ENCODE assay signal across 16 mouse cellular contexts in genomic region chr3:103682473-103682872, GRCm38 (mm10). TPM values are rescaled to one million over a fixed set of nuclear protein-coding genes. Genes with fewer than 3 reads are reported as not detected.
DNase-seq lines count a peak whose midpoint lies in the region; ATAC-seq and TF ChIP-seq lines count a peak whose summit lies in the region.
"Had no signal": no experiment of that assay in that cellular context is flagged by ENCODE, and none has a peak within 500 bp of the region (broad histone marks: within the 10 kb centered on the region; RNA-seq: fewer than 3 reads in every experiment).

No protein-coding gene starts in this region.

- WGBS in liver, postnatal 0 days (ENCODE audit: insufficient replicate concordance), result 52% methylated on average over 4 of the region's 4 CpGs

- no peak for ATAC-seq in liver, postnatal 0 days
- ATAC-seq: intestine, embryonic 16.5 days had no signal

- no peak overlapping the region for H3K4me2 ChIP-seq in liver, postnatal 0 days (ENCODE audit: low read depth, low read length)

- no peaks in the 10 kb centered on the region for H3K36me3 ChIP-seq in ES-Bruce4 (ENCODE audit: control insufficient read depth, insufficient read depth, low read length, poor library complexity, severe bottlenecking)
- no peaks in the 10 kb centered on the region for H3K36me3 ChIP-seq in liver, postnatal 0 days (replicated peaks; ENCODE audit: insufficient read depth, low read length)

- H3K9ac ChIP-seq in ES-Bruce4 (ENCODE audit: low read depth, poor library complexity, severe bottlenecking), result no peak overlapping the region
- no peak overlapping the region for H3K9ac ChIP-seq in liver, postnatal 0 days (replicated peaks)

- TF ChIP-seq EP300 in ES-Bruce4 (IDR thresholded peaks at IDR 0.05; ENCODE audit: insufficient read depth, low read depth, low read length), result 0 out of 2 replicates have a peak, but pooled peaks have one; percentile 26
- TF ChIP-seq EP300 in liver, postnatal 0 days (IDR thresholded peaks at IDR 0.05; ENCODE audit: low read depth), result no peak

- no peak for TF ChIP-seq POLR2A in ES-Bruce4 (IDR thresholded peaks at IDR 0.05; ENCODE audit: insufficient read depth, low read length)

- no peaks in the 10 kb centered on the region for H3K27me3 ChIP-seq in ES-Bruce4 (ENCODE audit: control insufficient read depth, insufficient read depth, low read length, poor library complexity, severe bottlenecking)
- 0 out of 2 replicates have a peak, but pooled peaks cover 3% of the 10 kb centered on the region for H3K27me3 ChIP-seq in liver, postnatal 0 days (ENCODE audit: insufficient read depth, low read length)

- H3K27ac ChIP-seq in ES-Bruce4 (ENCODE audit: insufficient read depth, low read length), result peak overlapping the region; percentile 21; the same call in 1 of the 2 replicates
- H3K27ac ChIP-seq in liver, postnatal 0 days (ENCODE audit: low read depth), result no peak overlapping the region

- no peak overlapping the region for H3K4me3 ChIP-seq in ES-Bruce4 (ENCODE audit: low read depth, low read length)
- no peak overlapping the region for H3K4me3 ChIP-seq in liver, postnatal 0 days (ENCODE audit: low read depth, low read length)

- DNase-seq in embryo, embryonic 10 days (ENCODE audit: low spot score), result peak; percentile 43
- DNase-seq in embryo, embryonic 11 days, result no peak
- DNase-seq in left cerebral cortex, adult 18-20 months (ENCODE audit: low spot score in 2 of 2), result peak; percentile 31 to 34
- no peak for DNase-seq in left cerebral cortex, adult 11 months (ENCODE audit: low spot score)
- DNase-seq in brain, adult 2 months (ENCODE audit: low read depth, low spot score), result peak; percentile 87
- DNase-seq in retina, postnatal 1 day, result no peak
- DNase-seq in liver, postnatal 0 days, result no peak
- DNase-seq: B cell, adult 2 months; gastrocnemius, postnatal 36 days; heart, postnatal 10 days had no signal

- H3K4me1 ChIP-seq in ES-Bruce4 (ENCODE audit: control insufficient read depth, insufficient read depth, low read length), result peaks cover 9% of the 10 kb centered on the region
- no peaks in the 10 kb centered on the region for H3K4me1 ChIP-seq in liver, postnatal 0 days (ENCODE audit: insufficient read depth)

- TF ChIP-seq CTCF in ES-Bruce4 (IDR thresholded peaks at IDR 0.05; ENCODE audit: low read depth, low read length), result no peak
- TF ChIP-seq CTCF in liver, postnatal 0 days (IDR thresholded peaks at IDR 0.05; ENCODE audit: low read depth), result no peak

- H3K9me3 ChIP-seq in ES-Bruce4 (replicated peaks; ENCODE audit: control insufficient read depth, insufficient read depth, low read length, poor library complexity, severe bottlenecking), result peaks cover 7% of the 10 kb centered on the region
- no peaks in the 10 kb centered on the region for H3K9me3 ChIP-seq in liver, postnatal 0 days (ENCODE audit: low read length)

RNA-seq across cellular contexts. Expression of gene Atg4a-ps, which starts 36.6 kb away (rescaled TPM):
- under 1 TPM in 1 of 2 experiments, not detected in 1; 0.45 TPM for total RNA-seq in left cerebral cortex, adult 18-20 months (2021)
- 1.2 and 1.8 TPM in 2 replicates for polyA plus RNA-seq in ES-Bruce4 (2011; ENCODE audit: insufficient read depth, insufficient read length, low read depth, missing spikeins)
- polyA plus RNA-seq in liver, postnatal 0 days (2015; fragmentation: Nextera tagmentation; extraction: Ambion mirVana), result 0.18 and 0.20 TPM in 2 replicates

RNA-seq across cellular contexts. Expression of gene Olfml3, which starts 55.3 kb away (rescaled TPM):
- total RNA-seq in left cerebral cortex, adult 18-20 months (2021), result 10 to 100 TPM; 11.9 to 13.4 TPM
- polyA plus RNA-seq in ES-Bruce4 (2011; ENCODE audit: insufficient read depth, insufficient read length, low read depth, missing spikeins), result 0.61 and 0.87 TPM in 2 replicates
- polyA plus RNA-seq in liver, postnatal 0 days (2015; fragmentation: Nextera tagmentation; extraction: Ambion mirVana), result 2.6 TPM in 2 replicates

RNA-seq across cellular contexts. Expression of gene Gm10964, which starts 56.7 kb away (rescaled TPM):
- total RNA-seq in left cerebral cortex, adult 18-20 months (2021), result not detected
- not detected in 2 replicates for polyA plus RNA-seq in ES-Bruce4 (2011; ENCODE audit: insufficient read depth, insufficient read length, low read depth, missing spikeins)
- not detected in 2 replicates for polyA plus RNA-seq in liver, postnatal 0 days (2015; fragmentation: Nextera tagmentation; extraction: Ambion mirVana)
- total RNA-seq: gastrocnemius, postnatal 36 days; heart, postnatal 10 days; layer of hippocampus, postnatal 25 days; megakaryocyte, adult 5-6 weeks had no signal
- polyA plus RNA-seq: cortical plate, adult 2 months; intestine, embryonic 16.5 days; liver, embryonic 16.5 days had no signal

Comparison
In these comparisons a context has a peak if more than half of its experiments do, and no peak if none do; other contexts are left out.
1. DNase-seq: peak in embryo, embryonic 10 days (single experiment), left cerebral cortex, adult 18-20 months (2 of 2) and brain, adult 2 months (single experiment); none in embryo, embryonic 11 days (single experiment), left cerebral cortex, adult 11 months (single experiment), retina, postnatal 1 day (single experiment) and liver, postnatal 0 days (single experiment).